Mouse (Mus musculus): ENCODE results near the gene Mrpl2.

DNA sequence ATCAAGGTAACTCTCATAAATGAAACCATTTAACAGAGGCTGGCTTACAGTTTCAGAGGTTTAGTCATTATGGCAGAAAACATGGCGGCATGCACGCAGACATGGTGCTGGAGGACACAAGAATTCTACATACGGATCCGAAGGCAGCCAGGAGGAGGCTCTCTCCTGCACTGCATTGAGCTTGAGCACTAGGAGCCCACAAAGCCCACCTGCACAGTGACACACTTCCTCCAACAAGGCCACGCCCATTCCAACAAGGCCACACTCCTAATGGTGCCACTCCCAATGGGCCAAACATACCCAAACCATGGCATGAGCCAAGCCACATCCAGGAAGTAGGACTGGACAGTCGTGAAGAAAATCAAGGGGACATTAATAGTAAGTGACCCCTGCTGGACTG lies 34.7 kb upstream of the Mrpl2 start:
- no peak for TF ChIP-seq CTCF (IDR thresholded peaks at IDR 0.05; ENCODE audit: control insufficient read depth, insufficient read depth, insufficient read length)
- no peak for TF ChIP-seq CEBPB (IDR thresholded peaks at IDR 0.05; ENCODE audit: low read depth)
- TF ChIP-seq USF1 (IDR thresholded peaks at IDR 0.05; ENCODE audit: low read depth) = no peak
- no peak for TF ChIP-seq MYOD1 (IDR thresholded peaks at IDR 0.05; ENCODE audit: control insufficient read depth, insufficient read length, low read depth)
- TF ChIP-seq MAX (IDR thresholded peaks at IDR 0.05) = no peak
- TF ChIP-seq MYOG (IDR thresholded peaks at IDR 0.05; ENCODE audit: control insufficient read depth, extremely low read depth, insufficient read length) = no peak
